Mouse (Mus musculus): ENCODE measurements around the gene 2010111I01Rik. TPM values are rescaled to one million over a fixed set of nuclear protein-coding genes. Genes with fewer than 3 reads are reported as not detected.

Gene 2010111I01Rik
- total RNA-seq (2023): 10 to 100 TPM; 35.9 to 38.5 TPM

GRCm38 (mm10) chr13:62964640-62965311 lies at the start of gene 2010111I01Rik:
Gene 2010111I01Rik (plus strand): TSS chr13:62964893.

Other genes with a start within 250 kb of the 2010111I01Rik start
- 1 to 10 TPM; 6.6 to 8.1 TPM for gene Platr25, start 204.2 kb upstream of the 2010111I01Rik start, total RNA-seq (2023)
- gene Gm5141, start 179.1 kb upstream of the 2010111I01Rik start, total RNA-seq (2023): 1 to 10 TPM in 1 of 2 experiments, under 1 TPM in 1; 0.92 to 1.9 TPM
- not detected for gene Fbp2, start 106.5 kb upstream of the 2010111I01Rik start, total RNA-seq (2023)
- gene Fbp1, start 76.6 kb upstream of the 2010111I01Rik start, total RNA-seq (2023): not detected